Mouse (Mus musculus): ENCODE results near the gene Prdx2. TPM values are rescaled to one million over a fixed set of nuclear protein-coding genes. Genes with fewer than 3 reads are reported as not detected.

Prdx2 gene
- polyA plus RNA-seq, 1 experiment from 2014 or later: 1,271 TPM

DNA sequence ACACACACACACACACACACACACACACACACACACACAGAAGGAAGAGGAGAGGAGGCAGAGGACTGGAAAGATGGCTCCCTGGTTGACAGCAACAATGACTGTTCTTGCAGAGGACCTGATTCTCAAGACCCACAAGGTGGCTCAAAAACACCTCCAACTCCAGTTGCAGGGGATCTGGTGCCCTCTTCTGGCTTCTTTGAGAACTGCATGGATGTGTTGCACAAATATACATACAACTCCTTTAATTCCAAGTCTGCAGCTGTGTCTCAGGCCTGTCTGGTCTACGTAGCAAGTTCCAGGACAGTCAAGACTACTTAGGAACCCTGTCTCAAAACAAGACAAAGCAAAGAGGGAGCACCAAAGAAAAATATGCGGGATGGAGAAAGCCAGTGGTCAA lies 12.6 kb upstream of the Prdx2 start:
- Histone ChIP-seq H3K4me1 (0 out of 2 replicates have a peak, but pooled peaks cover 3% of the 10 kb centered on the region), H3K27ac (no peak overlapping the region), H3K4me2 (no peak overlapping the region), H3K9me3 (no peaks in the 10 kb centered on the region), H3K4me3 (replicated peaks) (no peak overlapping the region), H3K36me3 (replicated peaks) (peaks cover 36% of the 10 kb centered on the region), H3K27me3 (peaks cover 17% of the 10 kb centered on the region), H3K9ac (no peak overlapping the region)
- ATAC-seq (ENCODE audit: low FRiP score): no peak
- WGBS: 56% methylated on average over 2 of the region's 2 CpGs

DNA sequence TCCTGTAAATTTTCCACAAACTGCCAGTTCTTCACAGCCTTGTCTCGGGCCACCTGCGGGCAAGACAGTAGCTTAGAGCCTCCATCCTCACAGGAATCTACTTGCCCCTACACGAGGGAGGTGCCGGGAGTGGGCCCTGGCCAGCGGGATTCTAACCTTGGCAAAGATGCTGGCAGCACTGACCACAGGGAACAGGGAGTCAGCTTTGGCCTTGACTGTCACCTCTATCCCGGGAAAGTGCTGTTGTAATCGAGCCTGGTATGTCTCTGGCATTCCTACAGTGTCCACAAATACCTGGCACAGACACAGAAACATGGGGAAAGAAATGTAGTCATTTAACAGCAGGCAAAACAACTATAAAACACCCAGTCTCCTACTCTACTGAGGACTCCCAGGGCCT lies 9.6 kb upstream of the Prdx2 start:
- no peak for ATAC-seq (ENCODE audit: low FRiP score)
- WGBS: 96% methylated on average over 7 of the region's 7 CpGs

DNA sequence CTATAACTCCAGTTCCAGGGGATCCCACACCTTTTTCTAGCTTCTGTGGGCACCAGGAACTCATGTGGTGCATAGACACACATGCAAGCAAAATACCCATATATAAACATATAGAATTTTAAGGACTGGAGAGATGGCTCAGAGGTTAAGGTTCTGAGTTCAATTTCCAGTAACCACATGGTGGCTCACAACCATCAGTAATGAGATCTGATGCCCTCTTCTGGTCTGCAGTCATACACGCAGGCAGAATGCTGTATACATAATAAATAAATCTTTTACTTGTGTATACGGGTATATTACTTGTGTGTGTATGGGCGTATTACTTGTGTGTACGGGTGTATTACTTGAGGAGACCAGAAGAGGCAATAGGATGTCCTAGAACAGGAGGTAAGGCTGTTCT lies 5.4 kb upstream of the Prdx2 start:
- Histone ChIP-seq H3K27ac (no peak overlapping the region), H3K27me3 (no peaks in the 10 kb centered on the region), H3K4me1 (peaks cover 19% of the 10 kb centered on the region), H3K4me2 (no peak overlapping the region), H3K36me3 (replicated peaks) (peaks cover 21% of the 10 kb centered on the region), H3K9me3 (no peaks in the 10 kb centered on the region), H3K9ac (no peak overlapping the region), H3K4me3 (replicated peaks) (no peak overlapping the region)
- 87% methylated on average over 4 of the region's 4 CpGs for WGBS
- no peak for ATAC-seq (ENCODE audit: low FRiP score)

More for the DNA sequence above, 9.6 kb upstream of the Prdx2 start:
- H3K4me3 ChIP-seq (replicated peaks): no peak overlapping the region
- no peak overlapping the region for H3K9ac ChIP-seq
- H3K4me1 ChIP-seq: peaks cover 1% of the 10 kb centered on the region
- H3K36me3 ChIP-seq (replicated peaks): peaks cover 42% of the 10 kb centered on the region
- H3K4me2 ChIP-seq: no peak overlapping the region
- no peaks in the 10 kb centered on the region for H3K9me3 ChIP-seq
- no peaks in the 10 kb centered on the region for H3K27me3 ChIP-seq
- H3K27ac ChIP-seq: no peak overlapping the region

DNA sequence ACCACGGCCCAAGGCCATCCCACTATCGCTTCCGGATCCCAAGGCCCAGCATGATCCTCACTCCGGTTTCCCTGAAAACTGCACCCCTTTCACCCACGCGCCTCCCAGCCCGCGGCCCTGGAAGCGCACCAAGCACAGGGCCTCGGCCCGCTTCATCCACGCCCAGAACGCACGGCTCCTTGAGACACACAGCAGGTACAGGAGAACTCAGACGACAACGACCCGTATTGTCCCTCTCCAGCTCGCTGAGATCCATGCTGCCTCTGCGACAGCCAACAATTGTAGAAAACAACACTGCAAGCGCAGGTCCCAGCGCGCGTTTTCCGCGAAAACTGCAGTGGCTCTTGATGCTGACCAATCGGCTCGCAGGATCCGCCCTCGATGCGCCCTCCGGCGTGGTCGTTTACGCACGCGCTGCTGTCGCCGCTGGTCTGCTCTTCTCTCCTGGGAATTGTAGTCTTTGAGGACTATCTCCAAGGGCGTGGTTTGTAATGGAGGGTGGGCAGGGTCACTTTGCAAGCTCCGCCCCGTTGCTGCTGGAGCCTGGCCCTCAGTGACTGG lies 3.6 kb upstream of the Prdx2 start:
- Histone ChIP-seq H3K27me3 (no peaks in the 10 kb centered on the region), H3K9me3 (no peaks in the 10 kb centered on the region), H3K9ac (peak overlapping the region; percentile 75), H3K4me2 (peak overlapping the region; percentile 92), H3K27ac (peak overlapping the region; percentile 74), H3K36me3 (replicated peaks) (peaks cover 11% of the 10 kb centered on the region), H3K4me1 (peaks cover 26% of the 10 kb centered on the region), H3K4me3 (replicated peaks) (peak overlapping the region; percentile 69)
- peak; percentile 84 for ATAC-seq (ENCODE audit: low FRiP score)
- under 1% methylated on average over 41 of the region's 41 CpGs for WGBS

DNA sequence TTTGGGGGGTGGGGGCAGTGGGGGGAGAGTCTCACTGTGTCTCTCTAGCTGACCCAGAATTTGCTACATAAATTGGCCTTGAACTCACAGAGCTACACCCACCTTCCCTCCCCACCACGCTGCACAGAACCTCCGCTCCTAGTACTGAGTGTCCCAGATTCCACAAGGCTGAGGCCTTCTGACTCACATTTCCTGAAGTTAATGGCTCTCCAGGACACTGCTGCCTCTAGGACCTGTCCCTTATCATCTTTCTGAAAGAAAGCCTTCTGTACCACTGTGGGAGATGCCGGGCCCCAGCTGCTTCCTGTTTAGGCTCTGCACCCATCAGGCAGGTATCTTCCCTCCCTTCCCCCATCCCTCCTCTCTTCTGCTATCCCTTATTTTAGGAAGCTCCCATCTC lies 2.8 kb upstream of the Prdx2 start:
- H3K9me3 ChIP-seq: no peaks in the 10 kb centered on the region
- H3K9ac ChIP-seq: no peak overlapping the region
- 0 out of 2 replicates have a peak overlapping the region, but pooled peaks have one; percentile 92 for H3K4me2 ChIP-seq
- peaks cover 34% of the 10 kb centered on the region for H3K4me1 ChIP-seq
- H3K27me3 ChIP-seq: no peaks in the 10 kb centered on the region
- 52% methylated on average over 3 of the region's 3 CpGs for WGBS
- no peak for ATAC-seq (ENCODE audit: low FRiP score)
- H3K27ac ChIP-seq: no peak overlapping the region; the same call in 1 of the 2 replicates
- peaks cover 18% of the 10 kb centered on the region for H3K36me3 ChIP-seq (replicated peaks)
- no peak overlapping the region for H3K4me3 ChIP-seq (replicated peaks)

DNA sequence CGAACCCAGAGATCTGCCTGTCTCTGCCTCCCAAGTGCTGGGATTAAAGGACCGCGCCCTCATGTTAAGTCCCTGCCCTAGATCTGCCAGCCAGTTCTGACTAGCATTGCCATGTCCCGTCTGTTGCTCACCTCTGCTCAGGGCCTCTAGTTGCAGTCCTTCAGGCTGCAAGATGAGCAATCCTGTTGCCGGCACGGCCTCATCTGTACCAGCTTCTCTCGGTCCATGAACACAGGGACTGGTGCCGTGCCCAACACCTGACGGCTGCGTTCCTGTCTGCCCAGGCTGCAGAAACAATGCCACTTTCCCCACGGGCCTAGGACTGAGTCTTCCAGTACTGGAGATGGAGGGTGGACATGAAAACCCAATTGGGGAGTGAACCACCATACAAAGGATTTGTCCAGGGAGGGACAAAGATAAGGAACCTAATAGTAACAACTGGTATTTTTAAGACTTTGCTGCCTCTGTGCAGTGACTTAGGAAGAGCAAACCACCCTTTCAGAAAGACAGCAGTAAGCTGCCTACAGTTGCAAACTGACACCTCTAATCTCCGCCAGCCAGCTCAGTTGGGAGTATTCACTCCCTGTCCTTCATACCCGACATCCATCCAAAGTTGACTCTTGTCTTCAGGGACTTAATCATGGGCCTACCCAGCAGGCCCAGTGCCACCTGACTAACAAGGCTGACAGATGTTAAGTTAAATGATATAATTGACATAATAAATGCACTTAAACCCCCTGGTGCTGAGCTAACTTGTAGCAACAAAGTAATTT lies 1.7 kb upstream of the Prdx2 start:
- Histone ChIP-seq H3K4me1 (peaks cover 37% of the 10 kb centered on the region), H3K27ac (0 out of 2 replicates have a peak overlapping the region, but pooled peaks have one; percentile 13), H3K9me3 (no peaks in the 10 kb centered on the region), H3K4me2 (no peak overlapping the region), H3K27me3 (no peaks in the 10 kb centered on the region), H3K4me3 (replicated peaks) (no peak overlapping the region), H3K9ac (no peak overlapping the region), H3K36me3 (replicated peaks) (peaks cover 25% of the 10 kb centered on the region)
- 88% methylated on average over 13 of the region's 13 CpGs for WGBS
- no peak for ATAC-seq (ENCODE audit: low FRiP score)

DNA sequence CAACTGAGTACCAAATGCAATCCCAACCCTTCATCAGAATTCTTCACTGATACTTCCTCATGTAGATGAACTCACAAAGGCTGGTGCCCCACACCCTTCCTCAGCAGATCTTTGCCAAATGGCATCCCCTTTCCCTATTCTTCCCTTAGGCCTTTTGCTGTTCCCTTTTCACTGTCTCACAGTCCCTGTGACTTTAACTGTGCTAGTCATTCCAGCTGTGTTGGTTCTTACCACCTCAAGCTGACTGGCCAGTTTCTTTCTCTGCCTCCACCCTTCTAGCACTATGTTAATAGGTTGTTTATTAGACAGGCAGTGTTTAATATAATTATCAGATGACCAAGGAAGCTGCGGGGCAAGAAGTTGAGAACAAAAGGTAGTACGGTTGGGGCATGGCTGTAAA lies 737 bp upstream of the Prdx2 start:
- Histone ChIP-seq H3K4me1 (peaks cover 37% of the 10 kb centered on the region), H3K4me2 (peak overlapping the region; percentile 94)
- 13% methylated on average over 2 of the region's 2 CpGs for WGBS

DNA sequence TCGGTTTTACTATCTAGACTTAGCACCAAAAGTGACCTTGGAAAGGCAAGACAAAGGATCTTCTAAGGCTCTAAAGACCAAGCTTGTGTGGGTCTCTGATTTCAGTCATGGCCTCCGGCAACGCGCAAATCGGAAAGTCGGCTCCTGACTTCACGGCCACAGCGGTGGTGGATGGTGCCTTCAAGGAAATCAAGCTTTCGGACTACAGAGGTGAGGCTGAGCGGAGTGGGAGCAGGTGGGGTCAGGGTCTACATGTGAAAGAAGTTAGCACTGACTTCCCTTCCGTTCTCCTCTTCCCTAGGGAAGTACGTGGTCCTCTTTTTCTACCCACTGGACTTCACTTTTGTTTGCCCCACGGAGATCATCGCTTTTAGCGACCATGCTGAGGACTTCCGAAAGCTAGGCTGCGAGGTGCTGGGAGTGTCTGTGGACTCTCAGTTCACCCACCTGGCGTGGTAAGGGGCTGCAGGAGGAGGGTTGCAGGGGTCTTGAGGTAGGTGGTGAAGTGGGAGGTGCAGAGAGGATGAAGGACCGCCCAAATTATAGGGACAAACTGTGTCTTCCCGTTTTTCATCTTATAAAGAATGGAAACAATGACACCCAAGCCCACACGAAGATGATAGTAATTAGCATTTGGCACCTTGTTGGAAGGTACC lies 876 bp downstream of the Prdx2 start:
- ATAC-seq (ENCODE audit: low FRiP score): no peak
- Histone ChIP-seq H3K4me1 (peaks cover 35% of the 10 kb centered on the region), H3K36me3 (replicated peaks) (peaks cover 46% of the 10 kb centered on the region), H3K27me3 (no peaks in the 10 kb centered on the region), H3K4me3 (replicated peaks) (peak overlapping the region; percentile 63), H3K9me3 (no peaks in the 10 kb centered on the region), H3K27ac (peak overlapping the region; percentile 76), H3K4me2 (peak overlapping the region; percentile 94), H3K9ac (peak overlapping the region; percentile 90)
- 10% methylated on average over 21 of the region's 21 CpGs for WGBS

More for the DNA sequence above, 737 bp upstream of the Prdx2 start:
- Histone ChIP-seq H3K9me3 (no peaks in the 10 kb centered on the region), H3K36me3 (replicated peaks) (peaks cover 35% of the 10 kb centered on the region), H3K27me3 (no peaks in the 10 kb centered on the region), H3K4me3 (replicated peaks) (peak overlapping the region; percentile 63), H3K27ac (peak overlapping the region; percentile 76), H3K9ac (peak overlapping the region; percentile 90)
- ATAC-seq (ENCODE audit: low FRiP score): no peak

DNA sequence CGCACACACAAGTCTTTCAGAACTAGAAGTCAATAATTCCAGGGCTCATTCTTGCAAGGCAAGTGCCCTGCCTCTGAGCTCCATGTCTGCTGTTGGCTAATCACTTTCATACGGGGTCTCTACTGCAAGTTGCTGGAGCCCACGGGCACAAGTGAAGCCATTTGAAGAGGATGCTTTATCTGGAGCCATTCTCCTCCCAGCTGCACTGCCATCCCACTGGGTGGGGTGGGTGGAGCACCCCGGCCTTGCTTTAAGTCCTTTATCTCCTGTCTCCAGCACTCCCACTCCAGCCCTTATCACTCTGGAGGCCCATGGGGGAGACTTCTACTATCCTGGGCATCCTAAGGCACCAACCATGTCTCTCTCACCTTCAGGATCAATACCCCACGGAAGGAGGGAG lies 1.5 kb downstream of the Prdx2 start:
- Histone ChIP-seq H3K27ac (peak overlapping the region; percentile 76; the same call in 1 of the 2 replicates), H3K27me3 (no peaks in the 10 kb centered on the region), H3K9me3 (no peaks in the 10 kb centered on the region), H3K4me1 (peaks cover 38% of the 10 kb centered on the region), H3K9ac (peak overlapping the region; percentile 90), H3K4me3 (replicated peaks) (peak overlapping the region; percentile 63), H3K4me2 (peak overlapping the region; percentile 94), H3K36me3 (replicated peaks) (peaks cover 46% of the 10 kb centered on the region)
- no peak for ATAC-seq (ENCODE audit: low FRiP score)
- 74% methylated on average over 5 of the region's 5 CpGs for WGBS

DNA sequence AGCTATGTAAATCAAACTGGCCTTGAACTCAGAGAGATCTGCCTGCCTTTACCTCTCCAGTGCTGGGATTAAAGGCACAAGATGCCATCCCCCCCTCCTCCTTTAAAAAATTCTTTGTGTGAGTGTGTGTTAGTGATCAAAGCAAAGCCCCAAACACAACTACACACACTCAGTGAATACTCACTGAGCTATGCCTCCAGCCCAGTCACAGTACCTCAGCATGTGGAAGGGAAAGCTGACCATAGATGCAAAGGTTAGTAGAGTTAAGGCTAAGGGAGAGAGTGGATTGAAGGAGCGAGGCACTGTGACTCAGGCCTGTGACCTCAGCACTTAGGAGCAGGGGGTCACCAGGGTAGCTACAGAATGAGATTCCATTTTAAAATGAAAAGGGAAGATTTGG lies 3.7 kb downstream of the Prdx2 start:
- 73% methylated on average over 1 of the region's 1 CpGs for WGBS
- H3K27ac ChIP-seq: 0 out of 2 replicates have a peak overlapping the region, but pooled peaks have one; percentile 8
- peaks cover 46% of the 10 kb centered on the region for H3K36me3 ChIP-seq (replicated peaks)
- no peak for ATAC-seq (ENCODE audit: low FRiP score)
- H3K4me1 ChIP-seq: peaks cover 56% of the 10 kb centered on the region
- peaks cover 15% of the 10 kb centered on the region for H3K27me3 ChIP-seq
- no peaks in the 10 kb centered on the region for H3K9me3 ChIP-seq
- H3K4me2 ChIP-seq: no peak overlapping the region
- H3K9ac ChIP-seq: no peak overlapping the region
- H3K4me3 ChIP-seq (replicated peaks): no peak overlapping the region

DNA sequence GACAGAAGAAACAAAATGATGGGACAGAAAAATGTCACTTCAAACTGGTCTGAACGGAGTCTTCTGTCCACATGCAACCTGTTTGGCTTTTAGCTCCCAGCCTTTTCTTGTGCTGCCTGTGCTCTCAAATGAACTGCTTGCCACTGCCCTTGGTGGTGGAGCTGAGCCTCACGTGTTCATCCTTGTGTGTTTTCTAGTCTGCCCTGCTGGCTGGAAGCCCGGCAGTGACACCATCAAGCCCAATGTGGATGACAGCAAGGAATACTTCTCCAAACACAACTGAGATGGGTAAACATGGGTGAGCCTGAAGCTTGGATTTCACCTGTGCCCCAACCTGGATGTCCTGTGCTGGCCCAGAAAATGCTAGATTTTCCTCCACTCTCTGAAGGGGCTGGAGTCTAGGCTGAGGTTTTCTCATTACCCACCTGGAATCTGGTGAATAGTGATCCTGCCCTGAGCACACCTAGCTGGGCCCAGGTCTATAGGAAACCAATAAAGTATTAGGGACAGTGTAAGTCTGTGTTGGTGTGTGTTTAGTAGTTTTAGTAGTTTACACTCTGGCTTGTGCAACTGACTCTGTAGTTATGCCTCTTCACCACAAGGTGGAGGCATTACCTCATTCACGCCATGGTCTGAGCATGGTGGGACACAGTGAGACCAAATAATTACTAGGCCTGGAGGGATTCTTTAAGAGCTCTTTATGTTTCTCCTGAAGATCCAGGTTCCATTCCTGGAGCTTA lies 4.6 kb downstream of the Prdx2 start:
- WGBS: 63% methylated on average over 4 of the region's 4 CpGs
- peaks cover 46% of the 10 kb centered on the region for H3K36me3 ChIP-seq (replicated peaks)

More for the DNA sequence above, 4.6 kb downstream of the Prdx2 start:
- no peaks in the 10 kb centered on the region for H3K9me3 ChIP-seq
- H3K27me3 ChIP-seq: peaks cover 24% of the 10 kb centered on the region
- no peak overlapping the region; the same call in 1 of the 2 replicates for H3K9ac ChIP-seq
- ATAC-seq (ENCODE audit: low FRiP score): 0 out of 2 replicates have a peak, but pooled peaks have one; percentile 15
- H3K4me3 ChIP-seq (replicated peaks): peak overlapping the region; percentile 7; the same call in 1 of the 2 replicates
- no peak overlapping the region for H3K4me2 ChIP-seq
- H3K27ac ChIP-seq: peak overlapping the region; percentile 8; the same call in 1 of the 2 replicates
- peaks cover 58% of the 10 kb centered on the region for H3K4me1 ChIP-seq

Measured in forebrain, embryonic 12.5 days (tissue).